Mouse (Mus musculus): ENCODE results near the gene Cog4. TPM values are rescaled to one million over a fixed set of nuclear protein-coding genes. Genes with fewer than 3 reads are reported as not detected.
A peak's percentile ranks its signal among the peaks of the same experiment; 100 is the strongest.
"Not testable (repeated sequence)": the region's sequence is repeated elsewhere in the genome, so short reads cannot be mapped to it uniquely, and the experiment has no call there.

Cog4 gene
- total RNA-seq, 2 experiments from 2014 or later = 58.6 to 67.6 TPM

- DNase-seq = no peak
Observed at GRCm38 (mm10) chr8:110831956-110832355, 14.4 kb upstream of the Cog4 start.

DNA sequence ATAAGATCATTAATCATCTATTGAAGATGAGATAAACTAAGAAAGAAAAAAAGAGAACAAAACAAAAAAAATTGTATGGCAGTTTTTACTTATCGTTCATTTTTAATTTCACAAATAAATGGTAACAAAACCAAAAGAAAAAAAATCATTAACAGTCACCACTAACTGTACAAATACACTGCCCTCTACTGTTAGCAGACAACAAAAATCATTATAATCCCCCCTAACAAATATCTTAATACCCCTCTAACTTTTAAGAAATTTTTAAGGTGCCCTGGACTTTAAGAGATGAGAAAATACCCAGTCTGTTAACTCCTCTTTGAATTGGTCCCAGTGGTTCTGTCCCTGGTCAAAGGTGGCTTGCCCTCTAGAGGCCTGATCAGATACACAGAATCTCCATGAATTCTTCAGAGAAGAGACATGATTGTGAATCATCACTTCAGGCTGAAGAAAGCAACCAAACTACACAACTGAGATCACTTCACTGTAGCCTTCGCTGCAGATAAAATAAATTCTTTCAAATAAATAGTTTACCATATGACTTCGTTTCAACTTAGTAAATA, 4.3 kb upstream of the Cog4 start:
- no peak for DNase-seq

- no peak for DNase-seq
Observed at GRCm38 (mm10) chr8:110843207-110843606, 3.2 kb upstream of the Cog4 start.

GRCm38 (mm10) chr8:110844941-110845340, 1.5 kb upstream of the Cog4 start:
- no peak for DNase-seq

DNA sequence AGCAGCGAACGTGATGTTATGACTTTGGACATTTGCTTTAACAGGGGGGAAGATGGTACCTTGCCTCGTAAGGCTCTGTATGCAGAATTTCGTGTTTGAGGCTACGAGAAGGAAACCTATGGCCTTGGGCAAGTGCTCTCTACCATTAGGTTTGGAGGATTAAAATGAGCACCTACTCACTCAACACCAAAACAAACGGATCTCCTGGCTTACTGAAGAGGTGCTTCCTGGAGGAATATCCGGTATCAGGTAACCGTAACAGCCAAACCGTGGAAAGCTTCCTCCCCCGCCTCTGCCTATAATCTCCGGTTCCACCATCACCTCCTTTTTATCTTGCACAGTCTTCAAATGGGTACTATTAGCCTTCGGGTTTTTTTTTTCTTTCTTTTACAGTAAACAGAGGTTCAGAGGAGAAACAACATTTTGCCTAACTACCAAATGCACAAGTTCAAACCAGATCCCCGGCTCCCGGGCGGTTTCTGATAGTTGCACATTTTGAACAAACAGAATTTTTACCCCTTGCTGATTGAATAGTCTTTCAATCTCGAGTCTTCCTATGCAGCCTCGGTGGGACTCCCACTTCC, 487 bp upstream of the Cog4 start:
- no peak for DNase-seq

DNA sequence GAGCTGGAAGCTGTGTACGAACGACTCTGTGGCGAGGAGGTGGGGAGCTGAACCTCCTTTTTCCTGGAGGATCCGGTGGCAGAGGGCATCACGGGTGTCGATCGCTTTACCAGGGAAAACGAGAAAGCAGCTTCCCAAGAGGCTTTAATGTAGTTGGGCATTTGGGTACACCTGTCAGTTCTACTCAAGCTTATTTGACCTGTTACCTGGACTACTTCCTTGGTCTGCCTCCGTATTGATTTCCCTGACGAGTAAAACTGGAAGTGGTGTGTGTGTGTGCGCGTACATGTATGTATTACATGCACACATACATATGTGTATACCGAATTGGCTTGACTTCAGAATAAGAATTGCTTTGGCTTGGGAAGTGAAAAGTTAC, 760 bp downstream of the Cog4 start:
- no peak for DNase-seq

DNA sequence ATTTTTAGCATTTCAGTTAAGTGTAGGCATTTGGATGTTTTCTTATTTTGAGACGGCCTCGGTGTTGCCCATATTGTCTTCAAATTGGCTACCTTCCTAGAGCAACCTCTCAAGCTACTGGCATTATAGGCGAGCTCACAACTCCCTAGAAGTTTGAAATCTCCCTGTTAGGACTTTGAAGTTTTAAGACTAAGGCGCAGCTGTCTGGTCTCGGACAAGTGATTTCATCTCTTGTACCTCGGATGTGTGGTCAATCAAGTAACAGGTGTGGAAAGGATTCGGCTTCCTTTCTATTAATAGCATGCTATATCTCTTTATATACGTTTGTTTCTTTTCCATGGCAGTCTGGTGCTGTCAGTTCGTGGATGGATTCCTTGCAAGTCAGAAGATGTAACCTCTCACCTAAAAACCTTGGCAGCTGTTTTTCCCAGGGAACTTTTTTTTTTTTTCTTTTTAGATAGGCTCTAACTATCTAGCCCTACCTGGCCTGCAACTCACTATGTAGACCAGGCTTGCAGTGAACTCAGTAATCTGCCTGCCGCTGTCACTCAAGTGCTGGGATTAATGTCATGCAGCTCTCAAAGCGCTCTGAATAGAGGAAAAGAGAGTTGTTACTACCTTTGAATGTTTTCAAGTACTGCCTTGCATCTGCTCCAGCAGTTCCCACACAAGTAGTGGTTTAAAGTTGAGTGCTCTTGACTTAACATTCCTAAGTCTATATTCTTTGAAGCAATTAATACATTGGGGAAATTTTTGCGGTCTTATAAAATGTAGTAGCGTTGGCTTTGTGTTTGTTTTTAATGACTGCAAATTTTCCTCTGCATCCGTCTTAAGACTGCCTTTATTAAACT, 1.5 kb downstream of the Cog4 start:
- DNase-seq = no peak

DNA sequence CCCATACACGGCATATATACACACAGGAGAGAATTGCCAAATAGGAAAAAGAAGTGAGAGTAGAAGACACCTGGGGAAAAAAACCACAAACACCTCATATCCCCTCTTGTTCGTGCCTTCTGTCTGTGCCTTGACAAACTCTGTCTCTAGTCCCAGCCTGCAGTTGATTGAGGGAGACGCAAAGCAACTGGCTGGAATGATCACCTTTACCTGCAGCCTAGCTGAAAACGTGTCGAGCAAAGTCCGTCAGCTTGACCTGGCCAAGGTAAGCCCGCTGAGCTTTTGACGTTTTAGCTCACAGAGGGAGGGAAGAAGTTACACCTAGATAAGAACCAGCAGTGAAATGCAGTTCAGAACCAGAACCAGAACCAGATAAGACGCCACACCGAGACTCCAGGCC, 4.8 kb downstream of the Cog4 start:
- no peak for DNase-seq

GRCm38 (mm10) chr8:110856073-110856472, 9.7 kb downstream of the Cog4 start:
- DNase-seq = not testable (repeated sequence)

DNA sequence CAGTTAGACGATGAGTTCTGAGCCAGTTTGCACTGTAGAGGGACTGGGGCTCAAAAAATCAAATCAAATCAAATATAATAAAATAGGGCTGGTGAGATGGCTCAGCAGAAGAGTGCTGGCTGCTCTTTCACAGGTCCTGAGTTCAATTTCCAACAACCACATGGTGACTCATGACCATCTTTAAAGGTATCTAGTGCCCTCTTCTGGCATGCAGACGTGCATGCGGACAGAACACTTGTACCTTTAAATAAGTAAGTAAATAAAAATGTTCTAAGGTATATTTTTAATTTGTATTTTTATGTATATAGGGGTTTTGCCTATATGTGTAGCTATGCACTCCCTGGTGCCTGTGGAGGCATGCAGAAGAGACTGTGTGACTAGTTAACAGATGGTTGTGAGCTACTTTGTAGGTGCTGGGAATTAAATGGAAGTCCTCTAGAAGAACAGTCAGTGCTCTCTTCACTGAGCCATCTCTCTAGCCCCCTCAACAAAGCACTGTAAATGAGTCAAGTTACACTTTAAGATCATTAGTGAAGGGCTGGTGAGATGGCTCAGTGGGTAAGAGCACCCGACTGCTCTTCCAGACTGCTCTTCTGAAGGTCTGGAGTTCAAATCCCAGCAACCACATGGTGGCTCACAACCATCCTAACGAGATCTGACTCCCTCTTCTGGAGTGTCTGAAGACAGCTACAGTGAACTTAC, 10.5 kb downstream of the Cog4 start:
- no peak for DNase-seq

GRCm38 (mm10) chr8:110859651-110860501, 13.5 kb downstream of the Cog4 start:
- no peak for DNase-seq

GRCm38 (mm10) chr8:110861347-110862025, 15.1 kb downstream of the Cog4 start:
- DNase-seq = not testable (repeated sequence)

DNA sequence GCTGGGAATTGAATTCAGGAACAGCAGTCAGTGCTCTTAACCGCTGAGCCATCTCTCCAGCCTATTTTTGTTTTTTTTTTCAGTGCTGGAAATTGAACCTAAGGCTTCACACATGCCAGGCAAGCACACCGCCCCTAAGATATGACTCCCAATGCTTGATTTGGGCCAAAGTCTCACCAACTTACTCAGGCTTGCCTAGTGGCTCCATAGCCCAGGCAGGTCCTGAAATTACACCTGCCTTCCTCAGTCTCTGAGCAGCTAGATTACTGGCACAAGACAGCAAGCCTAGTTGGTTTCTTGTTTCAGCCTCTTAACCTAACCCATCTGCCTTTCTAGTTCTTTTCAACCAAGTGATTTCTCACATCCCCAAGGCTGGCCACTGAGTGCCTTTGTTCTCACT, 24.1 kb downstream of the Cog4 start:
- no peak for DNase-seq

GRCm38 (mm10) chr8:110877862-110878261, 31.5 kb downstream of the Cog4 start:
- DNase-seq = no peak

DNA sequence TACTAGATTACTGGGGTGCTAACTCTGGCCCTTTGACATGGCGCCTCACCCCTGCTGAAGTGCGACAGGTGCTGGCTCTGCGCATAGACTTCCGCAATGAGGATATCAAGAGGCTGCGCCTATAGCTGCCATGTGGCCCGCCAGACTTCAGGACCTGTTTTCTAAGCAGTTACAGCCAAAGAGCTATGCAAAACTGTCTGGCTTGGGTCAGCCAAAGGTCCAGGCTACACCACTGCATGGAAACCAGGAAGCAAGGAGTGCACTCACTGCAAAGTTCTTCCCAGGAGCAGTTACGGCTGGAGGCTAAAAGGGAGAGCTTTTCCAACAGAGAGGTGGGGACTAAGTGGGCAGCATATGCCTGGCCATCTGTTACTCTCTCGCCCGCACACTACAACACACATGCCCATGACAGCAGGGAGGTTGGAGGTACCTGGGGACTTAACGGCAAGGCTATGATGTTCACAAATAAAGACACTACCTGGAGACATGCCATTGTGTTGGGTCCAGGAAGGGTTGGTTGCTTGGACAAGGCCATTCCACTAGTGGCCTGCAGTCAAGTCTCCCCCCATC, 35.4 kb downstream of the Cog4 start:
- no peak for DNase-seq

DNA sequence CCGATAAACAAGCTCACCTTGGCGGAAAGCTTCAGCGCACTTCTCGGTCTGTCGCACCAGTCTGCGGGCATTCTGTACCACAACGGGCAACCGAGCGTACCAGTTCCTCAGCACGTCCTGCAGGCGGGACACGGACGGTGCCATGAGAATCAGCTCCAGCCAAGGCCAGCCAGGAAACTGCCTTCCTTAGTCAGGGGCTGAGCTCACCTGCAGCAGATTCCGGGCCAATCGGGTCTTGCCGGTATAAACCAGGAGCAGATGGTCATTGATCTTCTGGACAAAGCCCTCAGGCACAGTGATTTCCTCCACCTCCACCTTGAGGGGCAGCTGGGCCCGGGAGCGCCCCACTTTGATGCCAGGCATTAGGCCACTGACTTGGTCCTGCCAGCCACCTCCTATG, 37.4 kb downstream of the Cog4 start:
- no peak for DNase-seq

DNA sequence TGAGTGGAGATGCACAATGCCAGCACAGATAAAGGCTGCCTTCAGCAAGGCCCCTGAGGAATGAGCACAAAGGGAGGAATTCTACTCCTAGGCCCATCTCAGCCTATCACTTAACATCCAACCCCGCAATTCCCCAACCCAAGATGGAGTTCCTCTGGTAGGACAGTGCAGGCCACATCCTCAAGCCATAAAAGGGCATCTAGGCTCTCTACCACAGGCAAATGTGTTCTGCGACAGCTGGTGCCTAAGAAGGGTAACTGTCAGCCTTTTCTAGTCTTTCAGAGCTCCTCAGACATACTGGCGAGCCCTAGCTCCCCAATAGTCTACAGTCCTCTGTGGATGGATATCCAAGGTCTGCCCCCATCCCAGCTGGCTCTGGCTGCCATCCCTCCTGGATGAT, 40.2 kb downstream of the Cog4 start:
- peak in 1 of 2 experiments; percentile 28 for DNase-seq

GRCm38 (mm10) chr8:110887551-110887950, 41.2 kb downstream of the Cog4 start:
- no peak for DNase-seq

GRCm38 (mm10) chr8:110888441-110888840, 42.0 kb downstream of the Cog4 start:
- peak; percentile 51 to 61 for DNase-seq

GRCm38 (mm10) chr8:110888860-110889259, 42.5 kb downstream of the Cog4 start:
- DNase-seq = no peak

GRCm38 (mm10) chr8:110889904-110890470, 43.6 kb downstream of the Cog4 start:
- DNase-seq = no peak
